Mouse (Mus musculus): Measurements from ENCODE around the gene Rftn1.

The Rftn1 gene

GRCm38 (mm10) chr17:50019819-50020210, 170.7 kb downstream of the Rftn1 start:
- DNase-seq = peak; percentile 29 to 41

GRCm38 (mm10) chr17:50019090-50019489, 171.4 kb downstream of the Rftn1 start:
- DNase-seq = no peak

GRCm38 (mm10) chr17:50014708-50015107, 175.8 kb downstream of the Rftn1 start:
- DNase-seq = no peak

- no peak for DNase-seq
Measured at GRCm38 (mm10) chr17:50013848-50014247, 176.6 kb downstream of the Rftn1 start.

GRCm38 (mm10) chr17:50010096-50010495, 180.4 kb downstream of the Rftn1 start:
- DNase-seq = peak in 1 of 2 experiments; percentile 49

- peak; percentile 71 to 74 for DNase-seq
Measured at GRCm38 (mm10) chr17:50006721-50007351, 183.6 kb downstream of the Rftn1 start.

GRCm38 (mm10) chr17:50006338-50006720, 184.1 kb downstream of the Rftn1 start:
- peak in 1 of 2 experiments; percentile 24 for DNase-seq

- peak; percentile 73 to 75 for DNase-seq
Measured at GRCm38 (mm10) chr17:50003156-50003555, 187.3 kb downstream of the Rftn1 start.

GRCm38 (mm10) chr17:50002171-50002570, 188.3 kb downstream of the Rftn1 start:
- DNase-seq = peak; percentile 61 to 62

- peak in 1 of 2 experiments; percentile 40 for DNase-seq
Measured at GRCm38 (mm10) chr17:50001754-50002153, 188.7 kb downstream of the Rftn1 start.

- peak; percentile 83 to 91 for DNase-seq
Measured at GRCm38 (mm10) chr17:50000580-50000979, 189.9 kb downstream of the Rftn1 start.

GRCm38 (mm10) chr17:49996626-49997152, 193.8 kb downstream of the Rftn1 start:
- no peak for DNase-seq

- DNase-seq = no peak
Measured at GRCm38 (mm10) chr17:49996097-49996496, 194.4 kb downstream of the Rftn1 start.

GRCm38 (mm10) chr17:49995226-49995625, 195.2 kb downstream of the Rftn1 start:
- no peak for DNase-seq

GRCm38 (mm10) chr17:49993631-49994030, 196.8 kb downstream of the Rftn1 start:
- DNase-seq = no peak

GRCm38 (mm10) chr17:49992625-49993603, 197.6 kb downstream of the Rftn1 start:
- DNase-seq = peak in 1 of 2 experiments; percentile 44

- DNase-seq = no peak
Measured at GRCm38 (mm10) chr17:49989583-49989982, 200.9 kb downstream of the Rftn1 start.

- DNase-seq = no peak
Measured at GRCm38 (mm10) chr17:49987095-49987494, 203.4 kb downstream of the Rftn1 start.

GRCm38 (mm10) chr17:49983478-49983877, 207.0 kb downstream of the Rftn1 start:
- DNase-seq = no peak

GRCm38 (mm10) chr17:49982611-49983390, 207.7 kb downstream of the Rftn1 start:
- DNase-seq = no peak

- DNase-seq = no peak
Measured at GRCm38 (mm10) chr17:49981591-49981990, 208.9 kb downstream of the Rftn1 start.

GRCm38 (mm10) chr17:49979761-49980285, 210.7 kb downstream of the Rftn1 start:
- no peak for DNase-seq
